Mouse (Mus musculus): ENCODE measurements around the gene Hus1b. TPM values are rescaled to one million over a fixed set of nuclear protein-coding genes. Genes with fewer than 3 reads are reported as not detected.

Gene Hus1b
- total and polyA plus RNA-seq, 3 experiments = 0.42 TPM; not detected in 2

GRCm38 (mm10) chr13:30968311-30968710 is 20.8 kb upstream of the Hus1b start:
- peak; percentile 17 to 29 for DNase-seq

GRCm38 (mm10) chr13:30966507-30966911 is 18.9 kb upstream of the Hus1b start:
- 33% methylated on average over 10 of the region's 10 CpGs for WGBS
- peaks cover 3% of the 10 kb centered on the region; the same call in 1 of the 2 replicates for H3K36me3 ChIP-seq (ENCODE audit: control insufficient read depth, insufficient read depth, low read length)
- H3K4me1 ChIP-seq (ENCODE audit: control insufficient read depth, insufficient read depth, low read length) = peaks cover 7% of the 10 kb centered on the region
- TF ChIP-seq EP300 (IDR thresholded peaks at IDR 0.05; ENCODE audit: insufficient read depth, low read depth, low read length) (no peak), POLR2A (IDR thresholded peaks at IDR 0.05; ENCODE audit: insufficient read depth, low read depth, low read length) (no peak), CTCF (IDR thresholded peaks at IDR 0.05) (no peak)
- H3K27ac ChIP-seq = no peak overlapping the region
- no peak for DNase-seq
- intact Hi-C loops (cut with DNase I) = loop anchor here (5.0 kb wide), 1 partner anchor 34 kb away; no protein-coding TSS in a partner anchor
- H3K4me3 ChIP-seq = no peak overlapping the region
- H3K79me2 ChIP-seq (replicated peaks; ENCODE audit: control insufficient read depth, insufficient read depth, low read length) = peaks cover 6% of the 10 kb centered on the region
- H3K27me3 ChIP-seq (ENCODE audit: control insufficient read depth, insufficient read depth, low read length) = no peaks in the 10 kb centered on the region
- H3K9ac ChIP-seq (ENCODE audit: low read depth, low read length) = no peak overlapping the region

More at GRCm38 (mm10) chr13:30968311-30968710, 20.8 kb upstream of the Hus1b start:
- 40% methylated on average over 4 of the region's 4 CpGs for WGBS
- Histone ChIP-seq H3K79me2 (replicated peaks; ENCODE audit: control insufficient read depth, insufficient read depth, low read length) (peaks cover 4% of the 10 kb centered on the region; the same call in 1 of the 2 replicates), H3K4me3 (no peak overlapping the region), H3K9ac (ENCODE audit: low read depth, low read length) (no peak overlapping the region), H3K36me3 (ENCODE audit: control insufficient read depth, insufficient read depth, low read length) (peaks cover 4% of the 10 kb centered on the region; the same call in 1 of the 2 replicates), H3K27me3 (ENCODE audit: control insufficient read depth, insufficient read depth, low read length) (no peaks in the 10 kb centered on the region), H3K27ac (no peak overlapping the region), H3K4me1 (ENCODE audit: control insufficient read depth, insufficient read depth, low read length) (peaks cover 7% of the 10 kb centered on the region)
- TF ChIP-seq EP300 (IDR thresholded peaks at IDR 0.05; ENCODE audit: insufficient read depth, low read depth, low read length) = no peak
- intact Hi-C loops (cut with DNase I) = loop anchor here (5.0 kb wide), 1 partner anchor 36 kb away; no protein-coding TSS in a partner anchor

GRCm38 (mm10) chr13:30961932-30962331 is 14.4 kb upstream of the Hus1b start:
- no peak for DNase-seq
- Histone ChIP-seq H3K4me3 (no peak overlapping the region), H3K27ac (no peak overlapping the region), H3K36me3 (ENCODE audit: control insufficient read depth, insufficient read depth, low read length) (no peaks in the 10 kb centered on the region; the same call in 1 of the 2 replicates), H3K27me3 (ENCODE audit: control insufficient read depth, insufficient read depth, low read length) (no peaks in the 10 kb centered on the region), H3K9ac (ENCODE audit: low read depth, low read length) (no peak overlapping the region), H3K4me1 (ENCODE audit: control insufficient read depth, insufficient read depth, low read length) (peaks cover 2% of the 10 kb centered on the region), H3K79me2 (replicated peaks; ENCODE audit: control insufficient read depth, insufficient read depth, low read length) (peaks cover 9% of the 10 kb centered on the region)
- TF ChIP-seq POLR2A (IDR thresholded peaks at IDR 0.05; ENCODE audit: insufficient read depth, low read depth, low read length) = no peak
- no peak for TF ChIP-seq EP300 (IDR thresholded peaks at IDR 0.05; ENCODE audit: insufficient read depth, low read depth, low read length)
- no peak for TF ChIP-seq CTCF (IDR thresholded peaks at IDR 0.05)
- WGBS = 62% methylated on average over 2 of the region's 2 CpGs
- intact Hi-C loops (cut with DNase I) = no loop called here

- Histone ChIP-seq H3K79me2 (replicated peaks; ENCODE audit: control insufficient read depth, insufficient read depth, low read length) (peaks cover 9% of the 10 kb centered on the region), H3K27ac (no peak overlapping the region), H3K27me3 (ENCODE audit: control insufficient read depth, insufficient read depth, low read length) (no peaks in the 10 kb centered on the region), H3K36me3 (ENCODE audit: control insufficient read depth, insufficient read depth, low read length) (no peaks in the 10 kb centered on the region; the same call in 1 of the 2 replicates), H3K4me1 (ENCODE audit: control insufficient read depth, insufficient read depth, low read length) (peaks cover 2% of the 10 kb centered on the region), H3K4me3 (no peak overlapping the region), H3K9ac (ENCODE audit: low read depth, low read length) (no peak overlapping the region)
- intact Hi-C loops (cut with DNase I) = no loop called here
- 86% methylated on average over 2 of the region's 2 CpGs for WGBS
- TF ChIP-seq EP300 (IDR thresholded peaks at IDR 0.05; ENCODE audit: insufficient read depth, low read depth, low read length) (no peak), POLR2A (IDR thresholded peaks at IDR 0.05; ENCODE audit: insufficient read depth, low read depth, low read length) (no peak), CTCF (IDR thresholded peaks at IDR 0.05) (no peak)
- no peak for DNase-seq
Observed at GRCm38 (mm10) chr13:30960714-30961113, 13.2 kb upstream of the Hus1b start.

- DNase-seq = no peak
- no peaks in the 10 kb centered on the region; the same call in 1 of the 2 replicates for H3K79me2 ChIP-seq (replicated peaks; ENCODE audit: control insufficient read depth, insufficient read depth, low read length)
- H3K4me3 ChIP-seq = no peak overlapping the region
- intact Hi-C loops (cut with DNase I) = no loop called here
- TF ChIP-seq EP300 (IDR thresholded peaks at IDR 0.05; ENCODE audit: insufficient read depth, low read depth, low read length) (no peak), CTCF (IDR thresholded peaks at IDR 0.05) (no peak), POLR2A (IDR thresholded peaks at IDR 0.05; ENCODE audit: insufficient read depth, low read depth, low read length) (no peak)
- H3K36me3 ChIP-seq (ENCODE audit: control insufficient read depth, insufficient read depth, low read length) = no peaks in the 10 kb centered on the region; the same call in 1 of the 2 replicates
- peaks cover 2% of the 10 kb centered on the region for H3K4me1 ChIP-seq (ENCODE audit: control insufficient read depth, insufficient read depth, low read length)
- 32% methylated on average over 1 of the region's 1 CpGs for WGBS
- no peak overlapping the region for H3K27ac ChIP-seq
- H3K27me3 ChIP-seq (ENCODE audit: control insufficient read depth, insufficient read depth, low read length) = no peaks in the 10 kb centered on the region
- H3K9ac ChIP-seq (ENCODE audit: low read depth, low read length) = no peak overlapping the region
Observed at GRCm38 (mm10) chr13:30953580-30953979, 6.0 kb upstream of the Hus1b start.

GRCm38 (mm10) chr13:30952044-30952443 is 4.5 kb upstream of the Hus1b start:
- WGBS = 93% methylated on average over 2 of the region's 2 CpGs
- TF ChIP-seq EP300 (IDR thresholded peaks at IDR 0.05; ENCODE audit: insufficient read depth, low read depth, low read length) = no peak
- no peak for TF ChIP-seq POLR2A (IDR thresholded peaks at IDR 0.05; ENCODE audit: insufficient read depth, low read depth, low read length)
- no peak for TF ChIP-seq CTCF (IDR thresholded peaks at IDR 0.05)
- H3K79me2 ChIP-seq (replicated peaks; ENCODE audit: control insufficient read depth, insufficient read depth, low read length) = peaks cover 2% of the 10 kb centered on the region; the same call in 1 of the 2 replicates
- H3K27me3 ChIP-seq (ENCODE audit: control insufficient read depth, insufficient read depth, low read length) = no peaks in the 10 kb centered on the region
- DNase-seq = no peak
- intact Hi-C loops (cut with DNase I) = no loop called here
- no peak overlapping the region for H3K27ac ChIP-seq
- peaks cover 2% of the 10 kb centered on the region for H3K4me1 ChIP-seq (ENCODE audit: control insufficient read depth, insufficient read depth, low read length)
- H3K4me3 ChIP-seq = no peak overlapping the region
- H3K36me3 ChIP-seq (ENCODE audit: control insufficient read depth, insufficient read depth, low read length) = no peaks in the 10 kb centered on the region; the same call in 1 of the 2 replicates
- no peak overlapping the region for H3K9ac ChIP-seq (ENCODE audit: low read depth, low read length)

All from heart, adult 2 months (tissue).